Mouse (Mus musculus) neutrophil, adult 83 days (primary cell): ENCODE data around the gene Vps37c. TPM values are rescaled to one million over a fixed set of nuclear protein-coding genes. Genes with fewer than 3 reads are reported as not detected.

ENCODE experiments used
- total RNA-seq, 2 experiments: library from RNA; stranded (reverse); gene quantifications; one replicate each; pipeline ENCODE4 v1.2.4; 2023

The Vps37c gene
- 10 to 100 TPM; 44.6 to 48.3 TPM for total RNA-seq

DNA sequence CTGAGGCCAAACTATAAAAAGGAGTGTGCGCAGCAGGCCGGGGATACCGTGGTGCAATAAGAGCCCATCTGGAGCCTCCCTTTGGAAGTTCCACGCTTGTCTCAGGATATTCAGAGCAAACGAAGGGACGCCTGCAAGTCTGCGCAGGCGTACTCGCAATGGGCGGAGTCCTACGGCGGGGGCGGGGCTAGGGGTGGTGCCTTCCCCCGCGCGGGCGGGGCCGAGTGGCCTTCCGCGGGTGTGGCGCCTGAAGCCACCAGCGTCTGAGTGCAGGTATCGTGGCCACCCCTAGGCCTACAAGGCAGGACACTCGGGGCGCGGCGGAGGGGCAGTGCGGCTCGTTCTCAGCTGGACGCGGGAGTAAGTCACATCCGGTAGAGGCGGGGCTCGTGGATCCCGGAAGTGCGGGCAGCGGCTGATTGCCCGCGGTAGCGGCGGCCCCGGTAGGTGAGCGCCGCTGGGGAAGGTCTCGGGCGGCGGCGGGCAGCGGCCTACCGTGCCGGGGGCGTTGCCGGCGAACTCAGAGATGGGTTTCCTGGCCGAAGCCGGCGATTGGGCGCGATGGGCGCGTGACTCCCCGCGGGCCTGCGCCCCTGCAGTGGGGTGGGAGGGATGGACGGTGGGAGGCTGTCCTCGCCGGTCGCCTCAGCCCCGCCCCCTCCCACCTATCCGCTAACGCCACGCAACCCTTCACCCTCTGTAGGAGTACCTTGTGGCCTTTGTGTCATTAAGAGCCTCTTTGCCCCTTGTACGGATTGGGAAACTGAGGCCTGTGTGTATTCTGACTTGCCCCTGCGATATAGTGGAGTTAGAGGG, at the start of gene Vps37c:
TSS of gene Vps37c (plus strand) at position 199 of the 816 bp plus-strand sequence.

DNA sequence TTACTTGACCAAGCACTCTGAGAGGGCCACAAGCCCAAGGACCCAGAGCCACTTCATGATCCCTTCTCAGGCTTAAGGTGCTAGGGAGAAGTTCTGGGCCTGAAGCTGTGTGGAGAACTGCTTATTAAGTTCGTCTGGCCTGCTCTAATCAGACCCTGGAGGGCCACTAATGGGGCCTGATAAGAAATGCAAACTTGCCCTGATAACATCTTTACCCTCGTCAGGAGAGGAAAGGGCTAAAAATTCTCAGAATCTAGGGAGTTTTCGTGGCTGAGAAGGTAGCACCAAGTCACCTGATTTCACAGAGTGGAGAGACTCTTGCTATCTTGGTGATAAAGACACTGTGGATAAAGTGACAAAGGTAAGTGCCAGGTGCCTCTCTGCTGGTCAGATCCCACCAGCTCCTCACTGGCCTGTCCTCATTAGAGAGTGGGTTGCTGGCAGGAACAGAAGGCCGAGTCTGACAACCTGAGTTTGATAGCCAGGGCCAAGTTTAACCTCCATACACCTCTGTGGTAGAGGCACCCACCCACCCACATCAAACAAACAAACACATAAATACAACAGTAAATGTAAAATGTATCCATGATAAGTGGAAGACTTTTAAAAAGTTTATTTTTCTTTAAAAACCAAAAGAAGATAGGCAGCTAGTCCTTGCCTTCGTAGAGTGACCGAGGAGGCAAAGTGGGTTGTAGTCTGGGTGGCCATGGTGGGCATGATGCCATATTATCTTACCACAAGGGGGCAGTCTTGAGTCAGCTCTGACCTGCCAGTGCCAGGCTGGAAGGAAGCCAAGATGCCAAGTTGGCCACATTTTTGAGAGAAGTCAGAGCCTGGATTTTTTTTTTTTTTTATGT, 10.4 kb upstream of the Vps37c start, which contains the start of gene Pga5:
TSS of gene Pga5 (minus strand) at position 157 of the 857 bp plus-strand sequence.

DNA sequence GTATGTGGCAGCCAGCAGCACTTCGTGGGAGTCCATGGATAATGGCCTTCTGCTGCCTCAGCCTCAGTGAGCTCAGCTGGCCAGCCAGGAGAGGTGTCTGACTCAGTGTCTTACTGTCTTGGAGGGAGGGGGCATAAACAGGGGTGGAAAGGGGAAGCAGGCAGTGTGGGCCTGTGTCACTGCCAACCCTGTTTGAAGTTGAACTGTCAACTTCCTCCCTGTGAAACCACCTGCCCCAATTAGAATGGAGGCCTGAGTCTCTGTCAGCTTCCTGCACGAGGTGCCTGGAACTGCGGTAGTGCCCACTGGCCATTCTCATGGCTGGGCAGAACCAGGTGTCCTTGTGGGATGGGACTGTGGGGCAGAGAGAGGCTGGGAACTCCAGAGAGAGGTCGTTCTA, 50.3 kb downstream of the Vps37c start, which contains the start of gene Cd5:
TSS of gene Cd5 (minus strand) at position 192 of the 400 bp plus-strand sequence.

Other genes with a start within 250 kb of the Vps37c start
- gene Lrrc10b, start 231.3 kb upstream of the Vps37c start, total RNA-seq, result not detected
- 1 to 10 TPM; 1.2 to 1.9 TPM for gene Ppp1r32, start 205.8 kb upstream of the Vps37c start, total RNA-seq
- gene Cpsf7, start 163.5 kb upstream of the Vps37c start, total RNA-seq, result 10 to 100 TPM; 72.4 to 78.9 TPM
- gene Sdhaf2, start 162.6 kb upstream of the Vps37c start, total RNA-seq, result 10 to 100 TPM; 35.0 to 40.0 TPM
- 10 to 100 TPM; 45.4 to 47.5 TPM for gene Tmem216, start 132.5 kb upstream of the Vps37c start, total RNA-seq
- gene Cyb561a3, start 111.6 kb upstream of the Vps37c start, total RNA-seq, result 10 to 100 TPM; 42.0 to 46.2 TPM
- gene Tmem138, start 111.4 kb upstream of the Vps37c start, total RNA-seq, result 1 to 10 TPM; 6.4 to 7.9 TPM
- gene Ddb1, start 83.4 kb upstream of the Vps37c start, total RNA-seq, result 100 to 1,000 TPM; 103 to 114 TPM
- gene Tkfc, start 83.1 kb upstream of the Vps37c start, total RNA-seq, result 1 to 10 TPM; 6.6 to 8.1 TPM
- gene Vwce, start 54.5 kb upstream of the Vps37c start, total RNA-seq, result 1 to 10 TPM in 1 of 2 experiments, under 1 TPM in 1; 0.46 to 1.2 TPM
- gene Pga5, start 10.7 kb upstream of the Vps37c start, total RNA-seq, result not detected
- gene Cd5, start 50.3 kb downstream of the Vps37c start, total RNA-seq, result under 1 TPM in 1 of 2 experiments, not detected in 1; 0.22 TPM
- 1 to 10 TPM in 1 of 2 experiments, under 1 TPM in 1; 0.99 to 2.1 TPM for gene Cd6, start 141.3 kb downstream of the Vps37c start, total RNA-seq
- 100 to 1,000 TPM; 131 to 142 TPM for gene Slc15a3, start 151.0 kb downstream of the Vps37c start, total RNA-seq
- gene Tmem132a, start 181.2 kb downstream of the Vps37c start, total RNA-seq, result under 1 TPM; 0.31 to 0.81 TPM
- 10 to 100 TPM; 27.1 to 32.1 TPM for gene Tmem109, start 193.3 kb downstream of the Vps37c start, total RNA-seq
- 10 to 100 TPM; 56.9 to 59.5 TPM for gene Prpf19, start 206.5 kb downstream of the Vps37c start, total RNA-seq
- not detected for gene Zp1, start 231.9 kb downstream of the Vps37c start, total RNA-seq
- gene Ptgdr2, start 248.4 kb downstream of the Vps37c start, total RNA-seq, result not detected